Mouse (Mus musculus) G1E (cell line): ENCODE results near the gene Foxs1.

Source experiments
- CTCF ChIP-seq: IDR thresholded peaks from 2 replicates; pipeline ENCODE4 v1.5.1; 2012; ENCODE audit warnings: low read depth, low read length, inconsistent platforms, mixed read lengths
- GATA2 ChIP-seq: IDR thresholded peaks from 2 replicates; pipeline ENCODE4 v1.6.1; 2012; ENCODE audit warnings: low read depth, low read length, inconsistent platforms, borderline replicate concordance
- POLR2AphosphoS5 ChIP-seq: IDR thresholded peaks from 2 replicates; pipeline ENCODE4 v1.6.1; 2012; ENCODE audit warnings: low read depth, low read length, inconsistent platforms; ENCODE audit not compliant: insufficient replicate concordance
- TAL1 ChIP-seq: conservative IDR thresholded peaks from 2 replicates; pipeline ENCODE4 v1.6.1; 2012; ENCODE audit warnings: low read depth, low read length, inconsistent platforms, mixed read lengths

GRCm38 (mm10) chr2:152931456-152932160, 1.4 kb downstream of the Foxs1 start:
- TF ChIP-seq GATA2 (no peak), CTCF (no peak), POLR2AphosphoS5 (no peak), TAL1 (no peak)
